In genomic region chr16:49868278-49868677, GRCm38 (mm10) we compare ENCODE assay signal across 26 mouse cellular contexts.
A peak's percentile ranks its signal among the peaks of the same experiment; 100 is the strongest.
DNase-seq lines count a peak whose midpoint lies in the region; ATAC-seq and TF ChIP-seq lines count a peak whose summit lies in the region.
"Had no signal": no experiment of that assay in that cellular context is flagged by ENCODE, and none has a peak within 500 bp of the region (broad histone marks: within the 10 kb centered on the region; RNA-seq: fewer than 3 reads in every experiment).

No protein-coding gene starts in this region.

- peaks cover 89% of the 10 kb centered on the region for H3K36me3 ChIP-seq in liver, embryonic 12.5 days
- peaks cover 20% of the 10 kb centered on the region for H3K36me3 ChIP-seq in liver, embryonic 11.5 days (ENCODE audit: control insufficient read depth, insufficient read depth, low read length)
- H3K36me3 ChIP-seq in G1E (replicated peaks): peaks cover 79% of the 10 kb centered on the region

- peaks cover 76% of the 10 kb centered on the region for H3K4me1 ChIP-seq in liver, embryonic 12.5 days
- H3K4me1 ChIP-seq in liver, embryonic 11.5 days (replicated peaks; ENCODE audit: control insufficient read depth, insufficient read depth, low read length): no peaks in the 10 kb centered on the region; the same call in 1 of the 2 replicates
- peaks cover 56% of the 10 kb centered on the region for H3K4me1 ChIP-seq in G1E (ENCODE audit: insufficient read depth, low read depth, low read length)
- H3K4me1 ChIP-seq: embryonic facial prominence, embryonic 10.5 days; embryonic facial prominence, embryonic 13.5 days; hindbrain, embryonic 12.5 days; hindbrain, embryonic 15.5 days had no signal

- DNase-seq in liver, embryonic 11.5 days (ENCODE audit: low spot score): no peak
- DNase-seq in G1E (ENCODE audit: low spot score): no peak
- DNase-seq in retina, postnatal 1 day: no peak
- DNase-seq in right cerebral cortex, adult 2 months (ENCODE audit: low spot score in 2 of 2): no peak
- DNase-seq: adrenal gland, adult 8-10 months; adrenal gland, postnatal 25 days; B cell, adult 2 months; cerebellum, adult 11-12 months; cerebellum, adult 8-10 months; cerebellum, postnatal 10 days; cerebellum, postnatal 36 days; embryo, embryonic 11 days; forebrain, postnatal 0 days; gastrocnemius, adult 2 months; gastrocnemius, postnatal 25 days; heart, adult 2 months had no signal

- WGBS in liver, embryonic 12.5 days (ENCODE audit: insufficient replicate concordance): 78% methylated on average over 1 of the region's 1 CpGs
- 96% methylated on average over 1 of the region's 1 CpGs for WGBS in liver, embryonic 11.5 days

- TF ChIP-seq CTCF in G1E (IDR thresholded peaks at IDR 0.05; ENCODE audit: low read depth, low read length): no peak

- H3K4me2 ChIP-seq in liver, embryonic 12.5 days: no peak overlapping the region
- no peak overlapping the region for H3K4me2 ChIP-seq in liver, embryonic 11.5 days
- H3K4me2 ChIP-seq: embryonic facial prominence, embryonic 13.5 days; heart, embryonic 11.5 days; hindbrain, embryonic 12.5 days; hindbrain, embryonic 15.5 days had no signal

- H3K9ac ChIP-seq in liver, embryonic 12.5 days: no peak overlapping the region
- H3K9ac ChIP-seq in liver, embryonic 11.5 days (ENCODE audit: low read depth, low read length): no peak overlapping the region
- H3K9ac ChIP-seq: embryonic facial prominence, embryonic 13.5 days; forebrain, postnatal 0 days; hindbrain, embryonic 12.5 days; hindbrain, embryonic 15.5 days had no signal

- H3K9me3 ChIP-seq in liver, embryonic 12.5 days (replicated peaks): no peaks in the 10 kb centered on the region
- no peaks in the 10 kb centered on the region for H3K9me3 ChIP-seq in liver, embryonic 11.5 days (ENCODE audit: control insufficient read depth, low read length)
- no peaks in the 10 kb centered on the region for H3K9me3 ChIP-seq in G1E (replicated peaks)
- H3K9me3 ChIP-seq: embryonic facial prominence, embryonic 10.5 days; hindbrain, embryonic 12.5 days; hindbrain, embryonic 15.5 days had no signal

- H3K27ac ChIP-seq in liver, embryonic 12.5 days: 0 out of 2 replicates have a peak overlapping the region, but pooled peaks have one; percentile 20
- H3K27ac ChIP-seq in liver, embryonic 11.5 days (ENCODE audit: low read depth, low read length): no peak overlapping the region
- H3K27ac ChIP-seq: embryonic facial prominence, embryonic 10.5 days; embryonic facial prominence, embryonic 13.5 days; gastrocnemius, adult 2 months; heart, adult 2 months; hindbrain, embryonic 12.5 days; hindbrain, embryonic 15.5 days had no signal

- no peak overlapping the region for H3K4me3 ChIP-seq in liver, embryonic 12.5 days
- H3K4me3 ChIP-seq in liver, embryonic 11.5 days (ENCODE audit: low read depth, low read length): no peak overlapping the region
- H3K4me3 ChIP-seq in G1E (ENCODE audit: low read depth, low read length): no peak overlapping the region
- H3K4me3 ChIP-seq: embryonic facial prominence, embryonic 10.5 days; embryonic facial prominence, embryonic 13.5 days; gastrocnemius, adult 2 months; heart, adult 2 months; hindbrain, embryonic 12.5 days; hindbrain, embryonic 15.5 days had no signal

- no peak for ATAC-seq in liver, embryonic 12.5 days
- no peak; the same call in 1 of the 2 replicates for ATAC-seq in liver, embryonic 11.5 days (replicated peaks; ENCODE audit: low FRiP score)
- ATAC-seq in G1E (ENCODE audit: extremely low read depth, insufficient number of reproducible peaks, low FRiP score, poor library complexity, severe bottlenecking): 0 out of 2 replicates have a peak, but pooled peaks have one; percentile 22
- peak; percentile 33; the same call in 1 of the 2 replicates for ATAC-seq in erythroid progenitor cell, adult 5-6 weeks (replicated peaks; ENCODE audit: low FRiP score, poor library complexity, severe bottlenecking)
- ATAC-seq: activated CD4-positive, CD25-positive, alpha-beta regulatory T cell, adult 4 months; forebrain, embryonic 14.5 days; forebrain, postnatal 0 days had no signal

- no peaks in the 10 kb centered on the region for H3K27me3 ChIP-seq in liver, embryonic 12.5 days (replicated peaks)
- no peaks in the 10 kb centered on the region for H3K27me3 ChIP-seq in liver, embryonic 11.5 days (replicated peaks; ENCODE audit: control insufficient read depth, insufficient read depth, low read length)
- no peaks in the 10 kb centered on the region for H3K27me3 ChIP-seq in G1E (ENCODE audit: insufficient read depth, low read length)
- H3K27me3 ChIP-seq: CH12.LX; embryonic facial prominence, embryonic 13.5 days; hindbrain, embryonic 12.5 days; hindbrain, embryonic 15.5 days had no signal

Comparison
In these comparisons a context has a peak if more than half of its experiments do, and no peak if none do; other contexts are left out.
1. ATAC-seq: peak in G1E (single experiment) and erythroid progenitor cell, adult 5-6 weeks (single experiment); none in liver, embryonic 12.5 days (single experiment) and liver, embryonic 11.5 days (single experiment).